Mouse (Mus musculus): ENCODE measurements around the gene Mlkl. TPM values are rescaled to one million over a fixed set of nuclear protein-coding genes. Genes with fewer than 3 reads are reported as not detected.
"Not testable (repeated sequence)": the region's sequence is repeated elsewhere in the genome, so short reads cannot be mapped to it uniquely, and the experiment has no call there.

Mlkl gene
- polyA plus RNA-seq, 1 experiment from 2014 or later: 0.14 TPM

GRCm38 (mm10) chr8:111310006-111310405, 28.0 kb downstream of the Mlkl start:
- 87% methylated on average over 14 of the region's 15 CpGs for WGBS
- not testable (repeated sequence) for DNase-seq (ENCODE audit: low spot score); H3K4me1 ChIP-seq (ENCODE audit: control insufficient read depth, insufficient read depth, low read length); H3K4me2 ChIP-seq (ENCODE audit: low read depth, low read length); H3K9me3 ChIP-seq (replicated peaks; ENCODE audit: control insufficient read depth, low read length); H3K27me3 ChIP-seq (ENCODE audit: control insufficient read depth, insufficient read depth, low read length); H3K27ac ChIP-seq (replicated peaks; ENCODE audit: low read depth, low read length); H3K36me3 ChIP-seq (replicated peaks; ENCODE audit: control insufficient read depth, insufficient read depth, low read depth, low read length); H3K4me3 ChIP-seq (ENCODE audit: low read depth, low read length); H3K9ac ChIP-seq (replicated peaks; ENCODE audit: low read length); ATAC-seq (replicated peaks; ENCODE audit: insufficient number of reproducible peaks, low FRiP score, low TSS enrichment, low read depth)

DNA sequence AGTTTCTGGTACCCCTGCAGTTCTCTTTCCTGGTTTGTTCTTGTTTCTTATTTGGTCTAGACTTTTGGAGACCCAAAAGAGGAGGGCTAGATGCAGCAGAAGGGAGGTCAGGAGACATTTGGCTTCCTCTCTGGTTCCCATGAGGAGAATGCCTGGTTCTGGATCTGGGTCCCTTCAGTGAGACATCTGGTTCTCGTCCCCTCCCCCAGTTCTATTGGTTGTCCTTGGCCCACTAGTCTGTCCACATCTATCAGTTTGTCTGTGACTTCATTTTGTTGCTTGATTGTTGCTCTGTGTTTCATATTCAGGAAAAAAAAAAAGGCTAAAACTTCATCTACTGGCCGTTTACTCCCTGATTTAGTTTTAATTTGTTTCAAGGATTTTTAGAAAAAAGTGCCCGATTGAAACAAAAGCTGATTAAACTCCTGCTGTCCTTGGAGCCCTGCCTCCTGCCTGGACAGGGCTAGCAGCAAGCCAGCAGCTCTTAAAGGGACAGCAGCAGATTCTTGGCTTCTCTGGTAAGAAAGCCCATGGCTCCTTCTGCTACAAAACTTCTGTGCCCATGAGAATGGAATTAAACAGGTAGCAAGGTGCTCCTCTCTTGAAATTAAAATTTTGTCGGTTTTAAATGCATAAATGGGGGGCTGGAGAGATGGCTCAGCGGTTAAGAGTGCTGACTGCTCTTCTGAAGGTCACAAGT, 32.8 kb downstream of the Mlkl start:
- no peak for ATAC-seq (replicated peaks; ENCODE audit: insufficient number of reproducible peaks, low FRiP score, low TSS enrichment, low read depth)
- H3K4me3 ChIP-seq (ENCODE audit: low read depth, low read length): no peak overlapping the region
- no peaks in the 10 kb centered on the region for H3K9me3 ChIP-seq (replicated peaks; ENCODE audit: control insufficient read depth, low read length)
- DNase-seq (ENCODE audit: low spot score): no peak
- WGBS: 28% methylated on average over 5 of the region's 5 CpGs
- no peaks in the 10 kb centered on the region for H3K36me3 ChIP-seq (replicated peaks; ENCODE audit: control insufficient read depth, insufficient read depth, low read depth, low read length)
- H3K4me1 ChIP-seq (ENCODE audit: control insufficient read depth, insufficient read depth, low read length): no peaks in the 10 kb centered on the region
- no peaks in the 10 kb centered on the region for H3K27me3 ChIP-seq (ENCODE audit: control insufficient read depth, insufficient read depth, low read length)
- no peak overlapping the region for H3K9ac ChIP-seq (replicated peaks; ENCODE audit: low read length)
- no peak overlapping the region for H3K4me2 ChIP-seq (ENCODE audit: low read depth, low read length)
- no peak overlapping the region for H3K27ac ChIP-seq (replicated peaks; ENCODE audit: low read depth, low read length)

GRCm38 (mm10) chr8:111304359-111304758, 33.6 kb downstream of the Mlkl start:
- no peaks in the 10 kb centered on the region for H3K4me1 ChIP-seq (ENCODE audit: control insufficient read depth, insufficient read depth, low read length)
- 88% methylated on average over 3 of the region's 3 CpGs for WGBS
- ATAC-seq (replicated peaks; ENCODE audit: insufficient number of reproducible peaks, low FRiP score, low TSS enrichment, low read depth) (no peak), DNase-seq (ENCODE audit: low spot score) (no peak)
- no peaks in the 10 kb centered on the region for H3K9me3 ChIP-seq (replicated peaks; ENCODE audit: control insufficient read depth, low read length)
- H3K4me3 ChIP-seq (ENCODE audit: low read depth, low read length): no peak overlapping the region
- no peak overlapping the region for H3K27ac ChIP-seq (replicated peaks; ENCODE audit: low read depth, low read length)
- H3K27me3 ChIP-seq (ENCODE audit: control insufficient read depth, insufficient read depth, low read length): no peaks in the 10 kb centered on the region
- no peak overlapping the region for H3K9ac ChIP-seq (replicated peaks; ENCODE audit: low read length)
- no peaks in the 10 kb centered on the region for H3K36me3 ChIP-seq (replicated peaks; ENCODE audit: control insufficient read depth, insufficient read depth, low read depth, low read length)
- no peak overlapping the region for H3K4me2 ChIP-seq (ENCODE audit: low read depth, low read length)

- 69% methylated on average over 5 of the region's 5 CpGs for WGBS
- H3K9me3 ChIP-seq (replicated peaks; ENCODE audit: control insufficient read depth, low read length); H3K27ac ChIP-seq (replicated peaks; ENCODE audit: low read depth, low read length): not testable (repeated sequence)
Measured at GRCm38 (mm10) chr8:111303076-111303803, 34.7 kb downstream of the Mlkl start.

DNA sequence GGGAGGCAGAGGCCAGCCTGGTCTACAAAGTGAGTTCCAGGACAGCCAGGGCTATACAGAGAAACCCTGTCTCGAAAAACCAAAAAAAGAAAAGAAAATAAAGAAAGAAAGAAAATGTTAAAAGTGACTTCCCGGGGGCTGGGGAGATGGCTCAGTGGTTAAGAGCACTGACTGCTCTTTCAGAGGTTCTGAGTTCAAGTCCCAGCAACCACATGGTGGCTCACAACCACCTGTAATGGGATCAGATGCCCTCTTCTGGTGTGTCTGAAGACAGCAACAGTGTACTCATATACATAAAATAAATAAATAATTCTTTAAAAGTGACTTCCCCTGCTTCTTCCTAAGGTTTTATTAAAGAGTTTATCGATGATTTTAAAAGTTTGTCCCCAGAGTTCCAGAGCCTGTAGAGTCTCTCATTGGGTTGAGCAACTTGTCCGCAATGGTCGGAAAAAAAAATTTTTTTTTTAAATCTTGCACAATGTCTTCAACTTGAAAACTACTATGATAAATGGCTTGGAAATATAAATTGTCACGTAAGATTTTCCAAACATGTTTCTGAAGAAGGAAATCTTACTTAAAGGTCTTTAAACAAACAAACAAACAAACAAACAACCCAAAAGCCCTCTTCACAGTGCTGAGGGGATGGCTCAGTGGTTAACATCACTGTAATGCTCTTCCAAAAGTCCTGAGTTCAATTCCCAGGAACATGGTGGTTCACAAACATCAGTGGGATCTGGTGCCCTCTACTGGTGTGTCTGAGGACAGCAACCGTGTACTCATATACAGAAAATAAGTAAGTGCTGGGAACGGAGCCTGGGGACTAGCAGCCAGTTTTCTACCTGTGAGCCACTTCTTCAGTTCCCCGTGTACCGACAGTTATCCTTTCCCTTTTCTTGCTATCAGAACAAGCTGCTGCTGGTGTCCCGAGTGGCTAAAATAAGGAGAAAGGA, 37.1 kb downstream of the Mlkl start:
- peak overlapping the region; percentile 47 for H3K9ac ChIP-seq (replicated peaks; ENCODE audit: low read length)
- DNase-seq (ENCODE audit: low spot score) (peak; percentile 10), ATAC-seq (replicated peaks; ENCODE audit: insufficient number of reproducible peaks, low FRiP score, low TSS enrichment, low read depth) (no peak)
- H3K4me3 ChIP-seq (ENCODE audit: low read depth, low read length): peak overlapping the region; percentile 26; the same call in 1 of the 2 replicates
- peak overlapping the region; percentile 65 for H3K27ac ChIP-seq (replicated peaks; ENCODE audit: low read depth, low read length)
- no peaks in the 10 kb centered on the region for H3K27me3 ChIP-seq (ENCODE audit: control insufficient read depth, insufficient read depth, low read length)
- H3K36me3 ChIP-seq (replicated peaks; ENCODE audit: control insufficient read depth, insufficient read depth, low read depth, low read length): no peaks in the 10 kb centered on the region; the same call in none of the 2 replicates
- peak overlapping the region; percentile 30 for H3K4me2 ChIP-seq (ENCODE audit: low read depth, low read length)
- no peaks in the 10 kb centered on the region for H3K4me1 ChIP-seq (ENCODE audit: control insufficient read depth, insufficient read depth, low read length)
- 68% methylated on average over 11 of the region's 11 CpGs for WGBS
- H3K9me3 ChIP-seq (replicated peaks; ENCODE audit: control insufficient read depth, low read length): no peaks in the 10 kb centered on the region

More at GRCm38 (mm10) chr8:111303076-111303803, 34.7 kb downstream of the Mlkl start:
- not testable (repeated sequence) for H3K9ac ChIP-seq (replicated peaks; ENCODE audit: low read length); H3K36me3 ChIP-seq (replicated peaks; ENCODE audit: control insufficient read depth, insufficient read depth, low read depth, low read length); H3K27me3 ChIP-seq (ENCODE audit: control insufficient read depth, insufficient read depth, low read length); H3K4me1 ChIP-seq (ENCODE audit: control insufficient read depth, insufficient read depth, low read length); H3K4me3 ChIP-seq (ENCODE audit: low read depth, low read length); DNase-seq (ENCODE audit: low spot score); ATAC-seq (replicated peaks; ENCODE audit: insufficient number of reproducible peaks, low FRiP score, low TSS enrichment, low read depth); H3K4me2 ChIP-seq (ENCODE audit: low read depth, low read length)

DNA sequence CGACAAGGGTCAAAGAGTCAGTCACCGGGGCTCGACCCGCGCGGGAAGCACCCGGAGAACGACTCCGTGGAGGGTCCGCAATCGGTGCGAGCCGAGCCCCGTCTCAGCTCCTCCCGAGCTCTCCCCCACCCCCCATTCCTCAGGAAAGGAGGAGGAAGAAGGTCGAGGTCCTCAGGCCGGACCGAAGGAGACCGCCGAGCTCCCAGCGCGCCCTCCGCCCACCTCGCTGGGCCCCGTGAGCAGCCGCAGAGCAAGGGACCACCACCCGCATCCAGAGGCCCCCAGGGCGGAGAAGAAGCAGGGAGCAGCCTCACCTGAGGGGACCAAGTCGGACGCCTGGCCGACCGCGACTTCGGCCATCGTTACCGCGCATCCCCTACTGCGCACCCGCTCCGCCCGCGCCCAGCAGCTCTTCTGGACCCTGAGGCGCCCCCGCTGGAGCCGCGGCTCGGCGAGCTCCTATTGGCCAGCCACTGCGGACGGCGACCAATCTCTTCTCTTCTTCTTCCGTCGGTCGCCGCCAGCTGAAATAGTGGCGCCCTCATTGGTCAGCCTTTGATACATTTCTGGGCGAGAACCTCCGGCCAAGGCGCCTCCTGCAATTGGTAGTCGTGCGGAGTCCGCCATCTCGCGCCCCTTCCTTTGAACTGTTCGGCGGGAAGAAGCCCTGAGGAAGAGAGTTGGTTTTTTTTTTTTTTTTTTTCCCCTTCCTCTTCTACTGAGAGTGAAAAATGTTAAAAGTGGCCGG, 38.0 kb downstream of the Mlkl start, which contains the start of gene Rfwd3:
Gene Rfwd3, minus strand, starts transcription at position 402 of the 748 bp plus-strand sequence.
- WGBS: under 1% methylated on average over 67 of the region's 67 CpGs
- no peaks in the 10 kb centered on the region for H3K27me3 ChIP-seq (ENCODE audit: control insufficient read depth, insufficient read depth, low read length)
- peak within 1 kb of the TSS; percentile 91 for H3K4me3 ChIP-seq (ENCODE audit: low read depth, low read length)
- H3K27ac ChIP-seq (replicated peaks; ENCODE audit: low read depth, low read length): peak within 1 kb of the TSS; percentile 87
- no peaks in the 10 kb centered on the region for H3K4me1 ChIP-seq (ENCODE audit: control insufficient read depth, insufficient read depth, low read length)
- H3K9ac ChIP-seq (replicated peaks; ENCODE audit: low read length): peak within 1 kb of the TSS; percentile 95
- H3K36me3 ChIP-seq (replicated peaks; ENCODE audit: control insufficient read depth, insufficient read depth, low read depth, low read length): peaks cover 4% of the 10 kb centered on the region
- peak within 1 kb of the TSS; percentile 57 for H3K4me2 ChIP-seq (ENCODE audit: low read depth, low read length)
- no peaks in the 10 kb centered on the region for H3K9me3 ChIP-seq (replicated peaks; ENCODE audit: control insufficient read depth, low read length)
- peak; percentile 96 for DNase-seq (ENCODE audit: low spot score)
- ATAC-seq (replicated peaks; ENCODE audit: insufficient number of reproducible peaks, low FRiP score, low TSS enrichment, low read depth): peak; percentile 96

- no peaks in the 10 kb centered on the region for H3K9me3 ChIP-seq (replicated peaks; ENCODE audit: control insufficient read depth, low read length)
- H3K27ac ChIP-seq (replicated peaks; ENCODE audit: low read depth, low read length): peak overlapping the region; percentile 87
- WGBS: under 1% methylated on average over 28 of the region's 28 CpGs
- peak; percentile 58 for DNase-seq (ENCODE audit: low spot score)
- no peak for ATAC-seq (replicated peaks; ENCODE audit: insufficient number of reproducible peaks, low FRiP score, low TSS enrichment, low read depth)
- H3K9ac ChIP-seq (replicated peaks; ENCODE audit: low read length): peak overlapping the region; percentile 95
- peak overlapping the region; percentile 91 for H3K4me3 ChIP-seq (ENCODE audit: low read depth, low read length)
- H3K4me1 ChIP-seq (ENCODE audit: control insufficient read depth, insufficient read depth, low read length): no peaks in the 10 kb centered on the region
- H3K36me3 ChIP-seq (replicated peaks; ENCODE audit: control insufficient read depth, insufficient read depth, low read depth, low read length): peaks cover 4% of the 10 kb centered on the region
- peak overlapping the region; percentile 57 for H3K4me2 ChIP-seq (ENCODE audit: low read depth, low read length)
- no peaks in the 10 kb centered on the region for H3K27me3 ChIP-seq (ENCODE audit: control insufficient read depth, insufficient read depth, low read length)
Measured at GRCm38 (mm10) chr8:111299363-111299820, 38.6 kb downstream of the Mlkl start.
